Mouse (Mus musculus) layer of hippocampus, adult 18-20 months (tissue): ENCODE results near the gene Ms4a10. TPM values are rescaled to one million over a fixed set of nuclear protein-coding genes. Genes with fewer than 3 reads are reported as not detected.

ENCODE experiments used
- DNase-seq, 2 experiments: peaks; one replicate each; pipeline ENCODE4 v3.0.0; 2022; ENCODE audit warnings: low spot score in 2 of 2
- total RNA-seq, 2 experiments: library from RNA; stranded (reverse); gene quantifications; 2 replicates each; pipeline ENCODE4 v1.2.3; 2021

Ms4a10 gene
- total RNA-seq, 2 experiments from 2014 or later = not detected

DNA sequence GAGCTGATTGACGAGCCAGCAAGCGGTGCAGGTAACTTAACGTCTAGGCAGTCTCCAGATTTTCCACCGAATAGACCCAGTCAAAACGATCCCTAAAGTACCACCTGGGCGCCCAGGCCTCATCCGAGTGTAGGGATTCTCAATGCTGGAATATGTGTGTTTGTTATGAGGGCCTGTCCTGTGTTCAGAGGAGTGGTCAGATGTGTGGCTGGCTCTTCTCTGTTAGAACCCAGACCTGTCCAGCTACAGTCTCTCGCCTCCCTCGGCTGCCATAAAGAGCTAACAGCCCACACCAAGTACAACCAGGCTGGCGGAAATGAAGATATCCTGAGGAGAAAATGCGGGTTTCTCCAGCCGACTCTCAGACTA, 14.5 kb downstream of the Ms4a10 start:
- no peak for DNase-seq

DNA sequence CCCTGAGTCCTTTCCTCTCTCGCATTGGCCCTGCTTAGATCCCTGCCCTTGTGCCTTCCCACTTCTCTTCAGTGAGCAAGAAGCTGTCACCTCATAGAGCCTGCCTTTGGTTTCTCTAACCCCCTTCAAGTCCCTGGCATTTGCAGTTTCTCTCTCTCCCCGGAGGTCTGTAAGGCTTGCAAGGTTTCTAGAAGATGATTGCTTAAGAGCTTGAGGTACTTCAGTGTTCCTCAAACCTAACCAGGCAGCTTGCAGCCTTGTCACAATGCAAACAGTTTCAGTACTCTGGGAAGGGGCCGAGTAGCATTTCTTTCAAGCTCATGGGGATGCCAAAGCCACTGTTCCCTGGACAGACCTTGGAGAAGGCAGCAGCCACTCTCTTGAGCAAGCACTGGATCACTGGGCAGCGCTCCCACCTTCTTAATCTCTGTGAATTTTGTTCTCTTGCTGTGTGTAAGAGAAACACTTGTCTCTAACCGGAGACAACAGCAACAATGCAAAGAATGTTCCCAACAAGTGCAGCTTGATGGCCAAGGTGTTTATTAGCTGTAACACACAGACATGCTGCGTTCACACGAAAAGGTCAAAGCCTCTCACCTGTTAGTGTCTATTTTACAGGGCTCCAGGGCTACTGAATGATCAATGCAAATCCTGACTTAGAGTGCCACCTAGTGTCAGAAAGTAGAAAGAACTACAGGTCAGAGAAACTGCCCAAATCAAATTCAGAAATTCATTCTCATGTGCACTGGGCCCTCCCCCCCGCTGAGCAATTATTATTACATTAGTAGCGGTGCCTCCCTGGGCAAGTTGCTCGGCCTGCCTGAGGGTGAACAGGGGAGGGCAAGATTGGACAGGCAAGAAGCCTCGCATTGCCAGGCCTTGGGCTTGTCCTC, 15.1 kb downstream of the Ms4a10 start:
- peak in 1 of 2 experiments; percentile 70 for DNase-seq

DNA sequence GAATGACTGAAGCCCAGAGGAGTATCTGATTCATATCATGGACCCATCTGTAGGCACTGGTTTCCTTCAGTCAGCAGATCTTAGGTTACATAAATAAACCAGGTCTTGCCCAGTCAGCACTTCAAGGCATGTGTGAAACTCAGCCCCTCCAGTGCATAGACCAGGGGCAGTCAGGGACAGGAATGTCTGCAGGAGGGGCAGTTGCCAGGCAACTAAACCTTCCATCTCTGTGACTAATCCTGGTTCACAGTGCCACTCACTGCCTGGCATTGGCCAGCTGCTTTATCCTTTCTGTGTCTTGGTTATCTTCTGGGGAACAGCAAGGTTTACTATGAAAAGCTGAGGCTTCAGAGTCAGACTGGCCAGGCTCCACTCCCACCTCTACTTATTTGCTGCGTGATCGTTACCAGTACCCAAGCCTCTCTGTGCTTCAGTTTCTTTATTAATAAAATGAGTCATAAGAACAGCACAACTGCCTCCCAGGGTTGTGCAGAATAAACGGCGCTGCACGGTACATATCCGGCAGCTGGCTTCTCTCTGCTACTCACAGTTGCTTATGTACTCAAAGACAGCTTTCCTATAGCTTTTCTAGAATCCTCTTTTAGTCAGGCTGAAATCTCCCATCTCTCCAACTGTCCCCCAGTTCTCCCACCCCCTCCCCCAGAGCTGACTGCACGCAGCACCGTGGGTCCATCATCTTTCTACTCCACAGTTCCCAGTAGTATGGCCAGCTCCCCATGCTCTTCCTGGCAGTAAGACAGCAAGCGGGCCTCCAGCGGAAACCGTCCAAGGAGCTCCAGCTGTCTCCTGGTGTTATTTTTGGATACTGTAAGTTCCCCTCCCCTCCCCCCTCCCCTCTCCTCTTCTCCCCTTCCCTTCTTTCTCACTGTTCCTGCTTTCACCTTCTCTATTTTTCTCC, 22.2 kb downstream of the Ms4a10 start:
- peak; percentile 35 to 57 for DNase-seq

DNA sequence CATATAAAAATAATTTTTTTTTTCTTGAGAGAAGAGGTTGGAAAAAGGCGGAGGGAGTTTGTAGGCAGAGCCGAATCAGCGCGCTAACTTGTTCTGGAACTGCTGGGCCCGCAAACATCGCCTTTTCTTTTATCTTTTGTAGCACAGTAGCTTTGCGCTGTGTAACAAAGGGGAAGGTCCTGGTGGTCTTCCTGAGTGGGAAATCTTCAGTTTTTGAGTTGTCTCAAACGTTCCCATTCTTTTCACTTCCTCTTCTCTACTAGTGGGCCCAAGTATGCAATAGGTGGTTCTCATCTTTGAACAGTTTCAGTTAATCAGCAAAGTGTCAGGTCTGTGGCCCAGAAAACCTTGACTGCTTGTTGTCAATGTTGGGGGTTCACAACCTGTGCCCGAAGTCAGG, 24.9 kb downstream of the Ms4a10 start:
- no peak for DNase-seq

DNA sequence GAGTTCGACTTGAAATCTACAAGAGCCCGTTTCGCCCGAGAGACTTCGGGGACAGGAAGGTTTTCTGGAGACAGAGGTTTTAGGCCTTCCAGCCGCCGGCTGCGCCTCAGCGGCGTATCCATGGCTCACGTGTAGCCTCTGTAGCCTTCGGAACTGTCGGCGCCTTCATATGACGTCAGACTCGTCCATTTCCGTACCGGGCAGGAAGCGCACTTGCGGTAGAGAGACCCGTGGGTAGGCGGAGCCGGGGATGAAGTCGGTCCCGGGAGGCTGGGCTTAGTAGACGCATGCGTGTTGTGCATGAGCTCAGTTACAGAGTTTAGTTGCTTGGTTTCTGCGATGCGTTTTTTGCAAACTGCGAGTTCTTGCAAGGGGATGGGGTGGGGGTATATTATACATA, 25.4 kb downstream of the Ms4a10 start, which contains the start of gene Ccdc86:
Gene Ccdc86, minus strand, starts transcription at position 155 of the 400 bp plus-strand sequence.
- DNase-seq = peak; percentile 94 to 98

DNA sequence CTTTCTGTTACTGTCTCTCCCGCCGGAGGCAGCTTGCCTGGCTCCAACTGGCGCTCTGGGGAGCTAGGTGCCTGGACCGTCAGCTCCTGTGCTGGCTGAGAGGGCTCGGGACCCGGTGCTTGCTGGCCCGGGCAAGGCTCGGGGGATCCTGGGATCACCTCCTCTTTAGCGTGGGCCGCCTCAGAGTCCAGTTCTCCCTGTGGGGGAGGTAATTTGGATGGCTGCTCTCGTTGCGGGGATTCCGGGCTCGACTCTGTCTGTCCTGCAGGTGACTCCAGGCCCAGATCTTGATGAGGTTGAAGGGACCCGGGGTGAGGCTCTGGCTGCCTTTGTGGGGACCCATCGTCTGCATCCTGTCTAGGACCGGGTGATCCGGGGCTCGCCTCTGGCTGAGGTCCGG, 26.1 kb downstream of the Ms4a10 start:
- no peak for DNase-seq

DNA sequence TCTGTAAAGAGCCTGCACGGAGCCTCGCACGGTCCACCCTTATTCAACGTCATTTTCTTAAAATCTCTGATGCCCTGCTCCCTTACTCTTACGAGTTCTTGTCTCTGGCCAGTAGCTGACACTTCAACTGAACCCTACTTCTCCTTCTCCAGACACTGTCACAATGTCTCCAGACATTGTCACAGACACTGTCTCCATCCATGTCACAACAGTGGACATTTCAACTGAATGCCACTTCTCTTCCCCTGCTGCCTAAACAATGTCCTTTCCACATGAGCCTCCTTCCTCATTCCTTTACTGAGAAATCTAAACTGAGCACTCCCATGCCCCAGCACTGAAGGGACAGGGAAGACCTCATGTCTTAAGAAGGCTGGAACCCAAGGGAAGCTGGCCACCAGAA, 27.3 kb downstream of the Ms4a10 start:
- no peak for DNase-seq

DNA sequence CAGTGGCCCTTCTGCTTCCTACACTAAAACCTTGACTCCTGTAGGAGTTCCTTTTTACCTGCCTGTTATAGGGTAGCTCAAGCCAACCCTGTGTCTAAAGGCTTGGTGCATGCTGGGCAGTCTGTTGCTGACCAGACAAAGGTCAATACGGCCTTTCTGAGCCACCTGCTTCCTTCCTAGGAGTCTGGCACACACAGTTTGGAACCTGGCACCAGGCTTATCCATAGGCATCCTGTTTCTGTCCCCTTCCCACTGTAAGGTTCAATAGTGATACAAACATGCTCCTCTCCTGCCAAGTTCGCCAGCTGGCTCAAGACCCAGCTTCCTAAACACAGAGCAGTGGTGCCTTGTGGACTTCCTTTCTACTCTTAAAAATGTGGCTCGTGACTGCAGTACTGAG, 28.0 kb downstream of the Ms4a10 start:
- DNase-seq = no peak

DNA sequence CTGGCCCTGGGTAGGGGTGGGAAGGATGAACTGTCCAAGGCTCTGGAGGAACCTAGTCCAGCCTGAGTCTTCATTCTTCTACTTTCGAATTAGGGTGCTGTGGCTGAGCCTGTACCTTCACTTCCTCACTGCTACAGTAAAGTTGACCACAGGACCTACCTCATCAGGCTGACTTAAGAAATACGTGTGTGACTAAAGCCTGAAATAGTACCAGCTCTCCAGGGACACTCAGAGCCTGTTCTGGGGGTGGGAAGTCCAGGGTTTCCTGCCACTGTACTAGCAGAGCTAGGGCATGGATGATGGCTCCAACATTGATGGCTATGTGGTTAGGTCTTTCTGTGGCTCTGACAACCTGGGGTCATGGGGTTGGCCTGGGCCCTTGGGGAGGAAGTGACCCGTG, 30.5 kb downstream of the Ms4a10 start:
- no peak for DNase-seq

DNA sequence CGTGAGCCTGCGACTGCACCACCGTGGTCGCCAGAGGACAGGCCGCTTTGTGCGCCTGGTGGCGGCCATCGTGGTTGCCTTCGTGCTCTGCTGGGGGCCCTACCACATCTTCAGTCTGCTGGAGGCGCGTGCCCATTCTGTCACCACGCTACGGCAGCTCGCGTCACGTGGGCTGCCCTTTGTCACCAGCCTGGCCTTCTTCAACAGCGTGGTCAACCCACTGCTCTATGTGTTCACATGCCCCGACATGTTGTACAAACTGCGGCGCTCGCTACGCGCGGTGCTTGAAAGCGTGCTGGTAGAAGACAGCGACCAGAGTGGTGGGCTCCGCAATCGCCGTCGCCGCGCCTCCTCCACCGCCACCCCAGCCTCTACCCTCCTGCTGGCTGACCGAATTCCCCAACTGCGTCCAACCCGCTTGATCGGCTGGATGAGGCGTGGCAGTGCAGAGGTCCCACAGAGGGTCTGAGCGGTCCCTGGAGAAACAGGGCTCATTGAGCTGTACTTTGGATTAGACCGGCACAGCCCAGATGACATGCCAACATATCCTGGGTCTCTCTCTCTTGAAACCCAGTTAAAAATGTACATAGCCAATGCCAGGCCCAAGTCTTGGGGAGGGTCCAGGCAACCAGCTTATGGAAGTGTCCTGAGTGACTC, 33.5 kb downstream of the Ms4a10 start:
- no peak for DNase-seq

DNA sequence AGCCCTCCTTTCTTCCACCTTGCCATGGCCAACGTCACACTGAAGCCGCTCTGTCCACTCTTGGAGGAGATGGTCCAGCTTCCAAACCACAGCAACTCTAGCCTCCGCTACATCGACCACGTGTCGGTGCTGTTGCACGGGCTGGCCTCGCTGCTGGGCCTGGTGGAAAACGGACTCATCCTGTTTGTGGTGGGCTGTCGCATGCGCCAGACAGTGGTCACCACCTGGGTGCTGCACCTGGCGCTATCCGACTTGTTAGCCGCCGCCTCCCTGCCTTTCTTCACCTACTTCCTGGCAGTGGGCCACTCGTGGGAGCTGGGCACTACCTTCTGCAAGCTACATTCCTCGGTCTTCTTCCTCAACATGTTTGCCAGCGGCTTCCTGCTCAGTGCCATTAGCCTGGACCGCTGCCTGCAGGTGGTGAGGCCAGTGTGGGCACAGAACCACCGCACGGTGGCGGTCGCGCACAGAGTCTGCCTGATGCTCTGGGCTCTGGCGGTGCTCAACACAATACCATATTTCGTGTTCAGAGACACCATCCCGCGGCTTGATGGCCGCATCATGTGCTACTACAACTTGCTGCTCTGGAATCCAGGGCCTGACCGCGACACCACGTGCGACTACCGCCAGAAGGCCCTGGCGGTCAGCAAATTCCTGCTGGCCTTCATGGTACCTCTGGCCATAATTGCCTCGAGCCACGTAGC, 34.2 kb downstream of the Ms4a10 start:
- DNase-seq = peak; percentile 47 to 71

DNA sequence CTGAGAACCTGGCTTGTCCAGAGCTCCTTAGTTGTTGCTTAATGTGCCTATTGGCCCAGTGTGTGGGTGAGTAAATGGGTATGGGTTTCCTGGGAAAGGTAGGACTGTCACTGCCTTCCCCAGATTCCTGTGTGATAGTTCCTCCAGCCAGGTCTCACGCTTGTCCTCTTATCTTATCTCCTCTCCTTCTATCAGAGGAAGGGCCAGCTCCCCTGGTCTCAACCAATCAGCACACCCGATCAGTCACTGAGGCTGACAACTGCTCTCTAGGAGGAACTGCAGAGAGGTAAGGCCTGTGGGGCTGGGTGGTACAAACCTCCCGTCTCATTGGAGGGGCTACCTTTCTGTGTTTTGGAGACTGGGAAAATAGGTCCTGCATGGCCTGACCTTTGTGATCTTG, 35.7 kb downstream of the Ms4a10 start:
- no peak for DNase-seq

DNA sequence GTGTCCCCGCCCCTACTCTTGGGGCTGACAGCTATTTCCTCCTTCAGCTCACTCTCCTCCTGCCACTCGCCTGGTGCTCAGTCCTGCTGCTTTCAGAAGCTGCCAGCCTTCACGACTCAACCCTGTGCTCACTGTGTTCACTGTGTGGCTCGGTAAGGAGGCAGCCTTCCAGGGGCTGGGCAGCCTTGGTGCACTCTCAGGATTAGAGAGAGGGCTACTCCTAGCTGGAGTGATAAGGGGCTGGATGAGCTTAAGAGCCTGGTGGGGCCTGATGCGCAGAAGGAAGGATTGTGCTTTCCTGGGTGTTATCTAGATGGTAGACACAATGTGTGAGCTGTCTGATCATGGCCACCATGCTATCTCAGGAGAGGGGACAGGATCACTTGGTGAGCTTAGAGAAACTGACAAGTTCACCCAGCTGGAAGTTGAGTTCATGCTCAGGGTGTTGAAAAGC, 37.3 kb downstream of the Ms4a10 start, which contains the start of gene Ptgdr2:
Gene Ptgdr2, plus strand, starts transcription at position 51 of the 454 bp plus-strand sequence.
- DNase-seq = no peak

DNA sequence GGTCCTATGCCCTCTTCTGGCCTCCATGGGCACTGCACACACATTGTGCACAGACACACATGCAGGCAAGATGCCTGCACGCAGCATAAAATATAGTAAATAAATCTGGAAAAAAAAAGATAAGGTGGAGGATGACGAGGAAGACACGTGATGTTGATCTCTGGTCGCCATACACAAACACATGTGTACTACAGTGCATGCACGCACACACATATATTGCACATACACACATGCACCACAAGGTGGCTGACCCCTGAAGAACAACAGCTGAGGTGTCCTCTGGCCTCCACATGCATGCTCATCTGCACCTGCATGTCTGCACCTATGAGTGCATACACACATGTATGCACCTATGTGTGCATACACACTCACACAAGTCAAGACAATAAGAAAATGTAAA, 38.4 kb downstream of the Ms4a10 start:
- no peak for DNase-seq

DNA sequence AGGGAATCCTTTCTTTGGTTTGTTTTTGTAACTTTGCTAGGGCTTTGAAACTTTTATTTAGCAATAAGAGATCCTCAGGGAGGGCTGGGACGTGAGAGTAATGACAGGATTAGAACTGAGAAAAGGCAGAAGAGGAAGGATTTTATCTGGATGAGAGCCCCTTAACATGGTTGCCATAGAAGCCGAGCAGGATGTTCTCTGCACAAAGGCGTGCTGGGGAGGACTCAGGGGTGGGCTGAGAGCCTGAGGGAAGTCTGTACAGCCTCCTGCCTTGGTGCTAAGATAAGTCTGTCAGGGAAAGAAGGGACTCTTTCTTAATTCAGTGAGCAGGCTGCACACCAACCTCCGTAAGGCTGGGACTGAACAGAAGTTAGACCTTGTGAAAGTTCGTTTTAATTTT, 39.4 kb downstream of the Ms4a10 start:
- DNase-seq = peak in 1 of 2 experiments; percentile 39

DNA sequence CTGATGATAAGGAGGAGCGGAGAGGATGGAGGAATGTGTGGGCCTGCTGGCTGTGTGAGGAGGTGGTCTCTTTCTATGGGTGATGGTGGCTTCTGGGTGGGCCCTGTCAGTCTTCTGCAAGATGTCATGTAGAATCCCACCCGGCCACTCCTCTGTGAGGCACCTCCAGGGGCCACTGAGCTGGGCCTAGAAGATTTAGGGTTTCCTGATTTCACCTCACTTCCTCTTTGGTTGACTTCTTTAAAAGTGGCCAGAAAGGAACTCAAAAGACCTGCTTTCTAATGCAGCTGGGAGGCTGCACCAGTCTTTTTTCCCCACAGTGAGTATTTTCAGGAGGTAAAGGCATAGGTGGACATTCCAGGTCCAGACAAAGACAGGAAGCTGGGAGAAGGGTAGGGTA, 43.8 kb downstream of the Ms4a10 start:
- no peak for DNase-seq

DNA sequence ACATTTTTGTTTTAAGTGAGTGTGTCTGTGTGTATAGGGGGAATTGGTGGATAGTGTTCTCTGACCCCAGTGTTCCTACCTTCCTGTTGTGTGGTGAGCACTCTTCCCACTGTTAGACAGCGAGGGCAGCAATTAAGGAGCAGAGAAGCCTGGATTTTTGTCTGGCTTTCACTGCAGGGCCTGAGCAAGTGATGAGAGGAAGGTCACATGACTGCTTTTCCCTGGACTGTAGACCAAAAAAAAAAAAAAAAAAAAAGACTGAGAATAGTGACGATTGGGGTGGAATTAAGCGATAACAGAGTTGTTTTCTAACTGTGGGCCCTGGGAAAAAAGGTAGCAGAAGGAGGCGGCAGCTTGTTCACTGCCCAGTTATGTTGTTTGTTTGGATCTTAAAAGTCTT, 47.8 kb downstream of the Ms4a10 start:
- no peak for DNase-seq

DNA sequence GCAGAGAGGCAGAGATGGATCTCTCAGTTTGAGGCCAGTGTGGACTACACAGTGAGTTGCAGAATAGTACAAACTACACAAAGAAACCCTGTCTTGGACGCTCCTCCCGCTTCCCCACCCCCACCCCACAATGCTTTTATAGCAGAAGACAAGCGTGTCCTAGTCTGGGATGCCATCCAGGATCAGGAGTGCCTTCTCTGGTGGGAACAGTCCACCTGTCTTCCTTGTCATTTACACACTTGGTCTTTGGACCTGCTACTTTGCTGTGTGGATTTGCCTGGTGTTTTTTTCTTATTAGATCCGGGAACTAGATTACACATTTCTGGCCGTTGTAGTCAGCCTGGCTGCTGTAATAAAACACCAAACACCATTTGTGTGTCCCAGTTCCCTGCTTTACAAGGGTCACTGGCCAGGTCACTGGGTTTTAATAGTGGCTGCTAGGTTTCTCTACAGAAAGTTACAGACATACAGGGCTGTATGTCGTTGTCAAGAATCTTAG, 48.3 kb downstream of the Ms4a10 start:
- DNase-seq = no peak

DNA sequence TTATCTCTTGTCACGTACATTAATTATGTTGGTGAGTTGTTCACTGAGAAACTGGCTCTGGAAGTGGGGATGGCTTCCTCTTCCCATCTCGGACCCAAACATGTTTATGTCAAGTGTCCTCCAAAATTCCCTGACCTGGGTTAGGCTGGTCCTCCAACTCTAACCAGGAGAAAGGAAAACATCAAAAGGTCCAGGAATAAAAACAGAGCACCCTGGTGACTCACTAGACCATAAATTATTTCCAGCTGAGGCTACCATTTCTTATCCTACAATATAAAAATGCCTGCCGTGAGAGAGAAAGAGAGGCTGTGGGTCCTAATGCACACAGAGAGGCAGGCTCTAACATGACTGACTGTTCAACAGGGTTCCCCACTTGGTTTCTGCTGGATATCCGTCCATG, 50.2 kb downstream of the Ms4a10 start:
- no peak for DNase-seq

DNA sequence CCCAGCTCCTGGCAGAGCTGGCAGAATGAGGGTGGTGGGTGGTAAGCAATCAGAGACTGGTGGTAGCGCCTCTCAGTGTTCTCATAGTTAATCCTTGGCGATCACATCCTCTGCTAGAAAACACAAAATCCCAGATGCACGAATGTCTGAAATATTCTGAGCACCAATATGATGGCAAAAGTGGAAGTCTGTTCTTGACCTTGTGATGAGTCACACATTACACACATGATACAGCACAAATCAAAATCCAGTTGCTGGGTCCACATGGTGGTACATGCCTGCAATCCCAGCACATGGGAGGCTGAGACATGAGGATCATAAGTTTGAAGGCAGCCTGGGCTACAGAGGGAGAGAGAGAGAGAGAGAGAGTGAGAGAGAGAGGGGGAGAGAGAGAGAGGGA, 53.4 kb downstream of the Ms4a10 start:
- no peak for DNase-seq

DNA sequence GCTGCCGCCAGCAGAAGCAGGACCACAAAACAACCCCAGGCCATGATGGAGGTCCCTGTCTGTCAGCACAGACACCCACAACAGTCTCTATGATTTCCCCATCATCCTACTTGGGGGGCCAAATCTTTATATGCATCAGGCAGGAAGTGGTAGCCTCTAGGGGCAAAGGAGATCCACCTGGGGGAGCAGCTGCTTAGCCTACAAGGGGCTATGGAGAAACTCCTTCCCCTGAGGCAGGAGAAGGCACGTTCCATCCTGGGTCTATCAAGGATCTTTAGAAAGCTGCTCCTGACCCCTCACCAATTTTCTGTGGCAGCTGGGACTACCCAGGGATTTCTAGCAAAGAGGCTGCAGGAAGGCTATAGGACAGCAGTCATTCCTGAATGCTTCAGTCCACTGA, 53.9 kb downstream of the Ms4a10 start, which contains the start of gene Zp1:
Gene Zp1, minus strand, starts transcription at position 101 of the 400 bp plus-strand sequence.
- DNase-seq = no peak
